Mouse (Mus musculus) spleen, adult 2 months (tissue): ENCODE results near the gene Bsph1. TPM values are rescaled to one million over a fixed set of nuclear protein-coding genes. Genes with fewer than 3 reads are reported as not detected.
"Not testable (repeated sequence)": the region's sequence is repeated elsewhere in the genome, so short reads cannot be mapped to it uniquely, and the experiment has no call there.

Source experiments
- DNase-seq, 2 experiments: peaks; one replicate each; pipeline versions ENCODE4 v3.0.0 to v3.0.0-alpha.2; 2012 to 2021; ENCODE audit warnings: low spot score in 2 of 2, low read depth in 1 of 2
- H3K27ac ChIP-seq: fragments of 200-500 bp; 2 replicates; pipeline ENCODE4 v1.5.1; 2012; ENCODE audit warnings: low read length, inconsistent platforms; ENCODE audit not compliant: insufficient read depth
- H3K27me3 ChIP-seq: fragments of 200-500 bp; 2 replicates; pipeline ENCODE4 v1.6.1; 2012; ENCODE audit warnings: mild to moderate bottlenecking, moderate library complexity, low read length, inconsistent platforms; ENCODE audit not compliant: control insufficient read depth, insufficient read depth
- H3K36me3 ChIP-seq: fragments of 200-500 bp; 2 replicates; pipeline ENCODE4 v1.6.1; 2012; ENCODE audit warnings: mild to moderate bottlenecking, low read length, inconsistent platforms; ENCODE audit not compliant: control insufficient read depth, insufficient read depth
- H3K4me1 ChIP-seq: fragments of 200-500 bp; 2 replicates; pipeline ENCODE4 v1.6.1; 2011; ENCODE audit warnings: inconsistent platforms; ENCODE audit not compliant: control insufficient read depth, insufficient read depth, insufficient read length
- H3K4me3 ChIP-seq: fragments of 200-500 bp; 2 replicates; pipeline ENCODE4 v1.5.1; 2011; ENCODE audit warnings: mild to moderate bottlenecking, inconsistent platforms; ENCODE audit not compliant: insufficient read depth, insufficient read length; ENCODE audit errors: extremely low read depth
- CTCF ChIP-seq: fragments of 200-500 bp; IDR thresholded peaks from 2 replicates; pipeline ENCODE4 v1.5.1; 2011; ENCODE audit warnings: mild to moderate bottlenecking, inconsistent platforms; ENCODE audit not compliant: insufficient read depth, insufficient read length, insufficient replicate concordance; ENCODE audit errors: extremely low read depth
- POLR2A ChIP-seq: fragments of 200-500 bp; IDR thresholded peaks from 2 replicates; pipeline ENCODE4 v1.6.1; 2011; ENCODE audit warnings: low read depth, low read length, inconsistent platforms
- WGBS: fragments of 180-500 bp; shearing (Covaris S2); methylation state at CpG from one replicate; pipeline ENCODE4 v1.1.7; 2018; 5-methylcytosine and 5-hydroxymethylcytosine counted together
- polyA plus RNA-seq: library from polyadenylated mRNA; depleted of rRNA; stranded (reverse); fragments of >200 nt; gene quantifications from 2 replicates; pipeline ENCODE4 v1.2.3, GENCODE M21; 2012; rRNA removed

Bsph1 gene
- polyA plus RNA-seq, result not detected in 2 replicates

DNA sequence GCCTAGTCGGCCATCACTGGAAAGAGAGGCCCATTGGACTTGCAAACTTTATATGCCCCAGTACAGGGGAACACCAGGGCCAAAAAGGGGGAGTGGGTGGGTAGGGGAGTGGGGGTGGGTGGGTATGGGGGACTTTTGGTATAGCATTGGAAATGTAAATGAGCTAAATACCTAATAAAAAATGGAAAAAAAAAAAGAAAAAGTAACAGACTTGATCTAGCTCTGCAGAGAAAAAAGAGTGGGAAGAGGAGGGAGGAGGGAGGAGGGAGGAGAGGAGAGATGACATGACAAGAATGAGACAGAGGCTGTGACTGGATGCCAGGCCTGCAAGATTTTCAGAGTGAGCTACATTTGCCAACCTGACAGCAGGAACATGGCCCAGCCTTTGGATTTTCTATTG lies at the start of gene Bsph1:
Gene Bsph1 (plus strand): TSS at position 301 of the 400 bp plus-strand sequence.
- H3K36me3 ChIP-seq, H3K4me3 ChIP-seq, H3K4me1 ChIP-seq, DNase-seq, H3K27me3 ChIP-seq, H3K27ac ChIP-seq: not testable (repeated sequence)
- 88% methylated on average over 1 of the region's 1 CpGs for WGBS

GRCm38 (mm10) chr7:13511539-13511938 lies 60.9 kb downstream of the Bsph1 start:
- 38% methylated on average over 1 of the region's 1 CpGs for WGBS
- Histone ChIP-seq H3K27me3 (no peaks in the 10 kb centered on the region), H3K4me1 (no peaks in the 10 kb centered on the region), H3K27ac (no peak overlapping the region), H3K4me3 (no peak overlapping the region), H3K36me3 (no peaks in the 10 kb centered on the region)
- no peak for TF ChIP-seq POLR2A
- TF ChIP-seq CTCF, result no peak
- peak in 1 of 2 experiments; percentile 6 for DNase-seq

Other genes starting within 250 kb of the Bsph1 start
- not detected in 2 replicates for gene Vmn1r89, start 237.8 kb upstream of the Bsph1 start, polyA plus RNA-seq
- gene Lig1, start 173.6 kb upstream of the Bsph1 start, polyA plus RNA-seq, result 9.3 and 11.8 TPM in 2 replicates
- gene Zswim9, start 172.1 kb upstream of the Bsph1 start, polyA plus RNA-seq, result 2.5 TPM in 2 replicates
- 0.20 and 0.23 TPM in 2 replicates for gene Pla2g4c, start 126.2 kb upstream of the Bsph1 start, polyA plus RNA-seq
- gene Cabp5, start 52.7 kb upstream of the Bsph1 start, polyA plus RNA-seq, result not detected in 2 replicates
- not detected in 2 replicates for gene Bsph2, start 120.2 kb downstream of the Bsph1 start, polyA plus RNA-seq
- gene Sult2a5, start 173.1 kb downstream of the Bsph1 start, polyA plus RNA-seq, result not detected in 2 replicates